8 mouse cellular contexts compared by ENCODE assay signal in the genomic region with DNA sequence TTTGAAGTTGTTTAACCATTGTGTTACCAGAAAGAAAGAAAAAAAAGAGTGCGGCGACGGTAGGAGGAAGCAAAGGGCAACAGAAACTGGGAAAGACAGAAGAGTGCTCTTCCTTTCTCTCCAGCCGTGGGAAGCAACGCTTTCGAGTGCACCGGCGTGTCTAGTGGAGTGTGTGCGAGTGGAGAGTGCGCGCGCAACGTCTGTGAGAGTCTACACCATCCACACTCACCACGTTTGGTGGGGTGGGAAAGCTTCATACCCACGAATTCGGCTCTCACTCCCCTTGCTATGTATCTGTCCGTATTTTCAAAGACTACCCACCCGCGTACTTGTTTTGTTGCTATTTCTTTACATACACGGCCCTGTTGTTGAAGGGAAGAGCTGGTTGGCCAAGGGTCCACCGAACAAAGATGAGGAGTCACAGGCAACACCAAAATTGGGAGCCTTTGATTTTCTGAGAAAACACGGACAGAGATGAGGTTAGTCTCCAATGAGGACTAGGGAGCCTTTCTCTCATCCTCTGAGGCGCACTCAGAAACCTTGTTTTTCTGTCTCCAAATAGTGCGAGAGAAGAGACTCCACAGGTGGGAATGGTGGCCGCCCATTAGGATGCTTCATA. TPM values are rescaled to one million over a fixed set of nuclear protein-coding genes. Genes with fewer than 3 reads are reported as not detected.
DNase-seq lines count a peak whose midpoint lies in the region; ATAC-seq lines count a peak whose summit lies in the region.

No protein-coding gene starts in this region.

- 2% methylated on average over 25 of the region's 25 CpGs for WGBS in kidney, embryonic 16.5 days
- whole genome bisulfite sequencing in intestine, embryonic 14.5 days = 2% methylated on average over 25 of the region's 25 CpGs
- WGBS in neural tube, embryonic 12.5 days = under 1% methylated on average over 25 of the region's 25 CpGs

- H3K4me1 ChIP-seq in kidney, embryonic 16.5 days (ENCODE audit: insufficient read depth, low read length) = peaks cover 26% of the 10 kb centered on the region
- H3K4me1 ChIP-seq in intestine, embryonic 14.5 days (replicated peaks; ENCODE audit: control insufficient read depth, insufficient read depth, low read length) = peaks cover 3% of the 10 kb centered on the region; the same call in 1 of the 2 replicates
- peaks cover 36% of the 10 kb centered on the region for H3K4me1 ChIP-seq in neural tube, embryonic 12.5 days

- peaks cover 97% of the 10 kb centered on the region for H3K27me3 ChIP-seq in kidney, embryonic 16.5 days (ENCODE audit: insufficient read depth, low read length)
- H3K27me3 ChIP-seq in intestine, embryonic 14.5 days (replicated peaks; ENCODE audit: control insufficient read depth, insufficient read depth, low read length) = peaks cover 98% of the 10 kb centered on the region
- H3K27me3 ChIP-seq in neural tube, embryonic 12.5 days (replicated peaks) = peaks cover 83% of the 10 kb centered on the region

- peak overlapping the region; percentile 45 for H3K4me2 ChIP-seq in kidney, embryonic 16.5 days (replicated peaks; ENCODE audit: low read depth, low read length)
- peak overlapping the region; percentile 5 for H3K4me2 ChIP-seq in intestine, embryonic 14.5 days (ENCODE audit: low read length)
- H3K4me2 ChIP-seq in neural tube, embryonic 12.5 days (replicated peaks) = peak overlapping the region; percentile 71

- DNase-seq in kidney, postnatal 14 days = no peak
- DNase-seq in embryo, embryonic 11 days = peak; percentile 9
- DNase-seq in intestine, embryonic 14.5 days (ENCODE audit: low spot score) = peak; percentile 52
- no peak for DNase-seq in ovary, adult 18-20 months (ENCODE audit: low spot score)
- no peak for DNase-seq in thymus, postnatal 36 days
- DNase-seq in gastrocnemius, postnatal 36 days = no peak

- ATAC-seq in kidney, embryonic 16.5 days (ENCODE audit: low FRiP score, low TSS enrichment) = no peak
- ATAC-seq in intestine, embryonic 14.5 days (replicated peaks; ENCODE audit: low FRiP score, low TSS enrichment, low read depth) = no peak
- ATAC-seq in neural tube, embryonic 12.5 days (ENCODE audit: low FRiP score, low read depth) = no peak

- no peak overlapping the region for H3K9ac ChIP-seq in kidney, embryonic 16.5 days (replicated peaks; ENCODE audit: low read length)
- H3K9ac ChIP-seq in intestine, embryonic 14.5 days (ENCODE audit: low read length) = no peak overlapping the region
- H3K9ac ChIP-seq in neural tube, embryonic 12.5 days = no peak overlapping the region

- H3K9me3 ChIP-seq in kidney, embryonic 16.5 days (ENCODE audit: low read length) = peaks cover 8% of the 10 kb centered on the region; the same call in 1 of the 2 replicates
- 0 out of 2 replicates have a peak, but pooled peaks cover 4% of the 10 kb centered on the region for H3K9me3 ChIP-seq in intestine, embryonic 14.5 days (ENCODE audit: control insufficient read depth, low read length)
- H3K9me3 ChIP-seq in neural tube, embryonic 12.5 days = peaks cover 8% of the 10 kb centered on the region; the same call in 1 of the 2 replicates

- intact Hi-C loops in gastrocnemius, postnatal 36 days (cut with DNase I) = no loop called here

- no peak overlapping the region for H3K27ac ChIP-seq in kidney, embryonic 16.5 days (ENCODE audit: low read length)
- no peak overlapping the region for H3K27ac ChIP-seq in intestine, embryonic 14.5 days (ENCODE audit: low read depth)
- no peak overlapping the region for H3K27ac ChIP-seq in neural tube, embryonic 12.5 days

- H3K4me3 ChIP-seq in kidney, embryonic 16.5 days (ENCODE audit: low read length) = peak overlapping the region; percentile 33
- peak overlapping the region; percentile 25 for H3K4me3 ChIP-seq in intestine, embryonic 14.5 days (ENCODE audit: low read depth, low read length)
- peak overlapping the region; percentile 51 for H3K4me3 ChIP-seq in neural tube, embryonic 12.5 days

- H3K36me3 ChIP-seq in kidney, embryonic 16.5 days (ENCODE audit: insufficient read depth, low read length) = no peaks in the 10 kb centered on the region
- no peaks in the 10 kb centered on the region for H3K36me3 ChIP-seq in intestine, embryonic 14.5 days (ENCODE audit: control insufficient read depth, insufficient read depth, low read length)
- no peaks in the 10 kb centered on the region for H3K36me3 ChIP-seq in neural tube, embryonic 12.5 days

RNA-seq across cellular contexts. Expression of a gene that starts 0.8 kb away (rescaled TPM):
- polyA plus RNA-seq in kidney, embryonic 16.5 days (2015; fragmentation: Nextera tagmentation; extraction: Ambion mirVana) = not detected in 2 replicates
- not detected in 2 replicates for polyA plus RNA-seq in intestine, embryonic 14.5 days (2014; fragmentation: Nextera tagmentation; extraction: Ambion mirVana)
- polyA plus RNA-seq in neural tube, embryonic 12.5 days (2016; fragmentation: Nextera tagmentation; extraction: Ambion mirVana) = 15.7 and 18.1 TPM in 2 replicates
- total RNA-seq in gastrocnemius, postnatal 36 days (2021) = not detected

Comparison
In these comparisons a context has a peak if more than half of its experiments do, and no peak if none do; other contexts are left out.
1. H3K4me2 ChIP-seq: peak in every context shown above with its lines; median percentile 71 in neural tube, embryonic 12.5 days; 45 in kidney, embryonic 16.5 days; 5 in intestine, embryonic 14.5 days.
2. DNase-seq: peak in embryo, embryonic 11 days (single experiment) and intestine, embryonic 14.5 days (single experiment); none in kidney, postnatal 14 days (single experiment), ovary, adult 18-20 months (single experiment), thymus, postnatal 36 days (0 of 2) and gastrocnemius, postnatal 36 days (0 of 2).
3. RNA of a gene that starts 0.8 kb away (polyA plus RNA-seq): 15.7 to 18.1 TPM in neural tube, embryonic 12.5 days; not detected in kidney, embryonic 16.5 days and not detected in intestine, embryonic 14.5 days; every median in the first group is over 10 times any median in the second.
4. Peak in every context shown above with its lines, with median percentiles within 50 percentile points of each other: H3K4me3 ChIP-seq.